Mouse (Mus musculus) liver, embryonic 14.5 days (tissue): ENCODE results near the gene Bmp2.

Experiments
- CTCF ChIP-seq: IDR thresholded peaks from 2 replicates; pipeline ENCODE4 v1.5.1; 2016; ENCODE audit warnings: antibody characterized with exemption, low read depth, control low read depth
- EP300 ChIP-seq: IDR thresholded peaks from 2 replicates; pipeline ENCODE4 v1.6.1; 2016; ENCODE audit warnings: antibody characterized with exemption, low read depth

GRCm38 (mm10) chr2:133522121-133522520 is 29.8 kb upstream of the Bmp2 start:
- no peak for TF ChIP-seq CTCF
- no peak for TF ChIP-seq EP300
